Mouse (Mus musculus) frontal cortex, adult 2 months (tissue): Measurements from ENCODE around the gene Crybb2. TPM values are rescaled to one million over a fixed set of nuclear protein-coding genes. Genes with fewer than 3 reads are reported as not detected.
"Not testable (repeated sequence)": the region's sequence is repeated elsewhere in the genome, so short reads cannot be mapped to it uniquely, and the experiment has no call there.

Experiments
- DNase-seq, 2 experiments: peaks; one replicate each; pipeline ENCODE4 v3.0.0; 2022; ENCODE audit warnings: low spot score in 1 of 2; ENCODE audit errors: extremely low spot score in 1 of 2
- polyA plus RNA-seq: library from polyadenylated mRNA; depleted of rRNA; stranded (reverse); fragments of >200 nt; gene quantifications from 2 replicates; pipeline ENCODE4 v1.2.3, GENCODE M21; 2012; rRNA removed

Gene Crybb2
- not detected in 2 replicates for polyA plus RNA-seq

DNA sequence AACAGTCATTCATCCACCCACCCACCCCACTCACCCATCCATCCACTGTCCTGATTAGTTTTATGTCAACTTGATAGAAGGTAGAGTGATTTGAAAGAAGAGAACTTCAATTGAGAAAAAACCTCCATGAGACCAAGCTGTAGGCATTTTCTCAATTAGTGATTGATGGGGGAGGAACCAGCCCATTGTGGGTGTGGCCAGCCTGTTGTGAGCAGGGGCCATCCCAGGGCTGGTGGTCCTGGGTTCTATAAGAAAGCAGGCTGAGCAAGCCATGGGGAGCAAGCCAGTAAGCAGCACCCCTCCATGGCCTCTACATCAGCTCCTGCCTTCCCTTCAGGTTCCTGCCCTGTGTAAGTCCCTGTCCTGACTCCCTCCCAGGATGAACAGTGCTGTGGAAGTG lies at the start of gene Crybb2:
Gene Crybb2, minus strand, starts transcription at position 101 of the 400 bp plus-strand sequence.
- DNase-seq = no peak

DNA sequence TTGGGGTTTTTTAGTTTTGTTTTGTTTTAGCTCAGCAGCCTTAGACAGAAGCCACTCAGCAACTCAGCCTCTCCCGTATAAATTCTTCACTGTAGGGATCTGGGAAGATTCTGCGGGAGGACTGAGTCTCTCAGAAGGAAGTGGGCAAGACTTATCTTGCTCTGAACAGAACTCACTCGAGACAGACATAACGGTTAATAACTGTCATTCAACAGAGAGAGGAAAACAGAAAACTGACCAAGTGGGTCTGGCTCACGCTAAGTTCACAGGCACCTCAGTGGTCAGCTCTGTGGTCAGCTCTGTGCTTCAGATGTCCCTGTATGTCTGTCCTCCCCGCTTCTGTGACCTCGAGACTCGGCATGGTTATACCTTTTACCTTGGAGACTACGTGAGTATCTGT lies 49.4 kb upstream of the Crybb2 start:
- DNase-seq = no peak

DNA sequence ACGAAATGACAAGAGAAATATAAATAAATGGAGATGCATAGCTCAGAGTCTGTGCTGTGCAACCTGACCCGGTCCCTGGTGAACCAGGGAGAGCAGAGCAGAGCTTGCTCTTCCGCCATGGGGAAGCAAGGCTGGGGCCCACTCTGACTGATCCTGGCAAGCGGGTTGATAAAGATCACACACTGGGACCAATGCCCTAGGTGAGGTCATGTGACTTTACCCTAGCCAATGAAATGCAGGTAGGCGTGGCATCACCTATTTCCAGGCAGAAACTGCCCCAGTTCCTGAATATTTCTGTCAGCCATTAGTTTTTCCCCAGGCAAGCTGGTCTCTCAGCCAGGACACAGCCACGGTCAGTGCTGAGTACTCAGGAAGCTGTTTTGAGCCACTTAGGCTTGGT lies 48.8 kb upstream of the Crybb2 start:
- no peak for DNase-seq

DNA sequence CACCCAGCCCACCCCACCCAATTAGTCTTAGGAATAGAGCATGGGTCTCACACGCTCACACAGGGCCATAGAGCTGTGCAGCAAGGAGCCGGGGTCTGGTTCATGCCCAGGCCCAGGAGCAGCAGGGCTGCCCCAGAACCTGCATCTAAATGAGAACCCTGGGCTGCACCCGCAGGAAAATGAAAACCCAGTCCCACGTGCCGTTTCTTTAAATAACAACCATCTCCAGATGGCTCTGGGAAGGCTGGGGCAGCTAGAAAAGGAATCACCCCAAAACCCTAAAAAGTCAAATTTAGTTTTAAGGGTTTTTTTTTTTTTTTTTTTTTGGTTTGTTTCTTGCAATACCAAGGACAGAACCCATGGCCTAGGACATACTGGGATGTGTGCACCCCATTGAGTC lies 47.4 kb upstream of the Crybb2 start:
- peak in 1 of 2 experiments; percentile 52 for DNase-seq

GRCm38 (mm10) chr5:113115896-113116295 lies 46.0 kb upstream of the Crybb2 start:
- DNase-seq = no peak

- DNase-seq = peak in 1 of 2 experiments; percentile 67
Observed at GRCm38 (mm10) chr5:113114264-113115225, 44.6 kb upstream of the Crybb2 start.

- no peak for DNase-seq
Observed at GRCm38 (mm10) chr5:113113120-113113519, 43.2 kb upstream of the Crybb2 start.

DNA sequence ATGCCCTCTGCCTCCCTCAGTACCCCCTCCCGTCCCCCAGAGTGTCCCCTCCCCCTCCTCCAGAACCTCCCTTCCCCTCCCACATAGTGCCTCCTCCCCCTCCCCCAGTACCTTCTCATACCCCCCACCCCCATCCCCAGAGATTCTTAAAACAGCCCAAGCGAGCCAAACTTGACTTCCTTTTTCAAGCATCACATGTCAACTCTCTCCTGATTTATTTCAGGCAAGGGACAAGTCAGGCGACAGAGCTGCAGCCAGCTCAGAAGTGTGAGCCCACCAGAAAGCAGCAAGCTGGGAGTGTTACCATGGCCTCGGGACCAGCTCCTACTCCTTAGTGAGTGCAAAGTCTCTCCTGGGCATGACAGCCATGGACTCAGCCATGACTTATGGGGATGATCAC lies 41.4 kb upstream of the Crybb2 start:
- no peak for DNase-seq

DNA sequence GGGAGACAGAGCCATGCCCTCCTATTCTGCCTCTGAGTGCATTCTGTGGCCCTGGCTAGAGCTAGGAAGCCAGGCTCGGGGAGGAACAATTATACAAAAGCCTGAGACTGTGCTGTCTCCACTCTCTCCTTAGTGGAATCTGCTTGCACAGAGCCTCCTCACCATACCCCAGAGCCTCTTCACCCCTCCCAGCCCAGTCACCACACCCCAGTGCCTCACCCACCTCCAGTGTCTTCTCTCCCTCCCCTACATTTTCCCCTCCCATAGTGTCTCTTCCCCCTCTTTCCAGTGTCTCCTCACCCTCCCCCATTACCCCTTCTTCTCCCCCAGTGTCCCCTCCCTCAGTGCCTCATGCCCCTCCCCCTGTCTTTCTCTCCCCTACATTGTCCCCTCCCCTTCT lies 41.0 kb upstream of the Crybb2 start:
- no peak for DNase-seq

GRCm38 (mm10) chr5:113109651-113110050 lies 39.7 kb upstream of the Crybb2 start:
- DNase-seq = not testable (repeated sequence)

- DNase-seq = no peak
Observed at GRCm38 (mm10) chr5:113108165-113108764, 38.3 kb upstream of the Crybb2 start.

GRCm38 (mm10) chr5:113107709-113108108 lies 37.8 kb upstream of the Crybb2 start:
- DNase-seq = no peak

DNA sequence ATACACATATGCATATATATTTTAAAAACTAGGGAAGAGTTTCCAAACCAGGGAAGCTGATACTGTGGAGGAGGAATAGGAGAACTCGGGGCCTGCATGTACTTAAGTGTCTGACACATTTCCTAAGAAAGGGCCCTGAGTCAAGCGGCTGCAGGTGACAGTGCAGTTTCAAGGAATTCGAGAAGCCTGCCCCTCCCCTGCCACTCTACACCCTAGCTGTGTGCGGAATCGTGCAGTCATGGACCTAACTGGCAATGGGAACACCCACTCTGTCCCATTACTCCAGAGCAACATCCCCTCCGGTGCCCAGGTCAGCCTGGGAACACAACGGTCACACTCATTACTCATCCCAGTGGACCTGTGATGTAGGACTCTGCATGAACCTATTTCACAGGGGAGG lies 36.7 kb upstream of the Crybb2 start:
- DNase-seq = no peak

DNA sequence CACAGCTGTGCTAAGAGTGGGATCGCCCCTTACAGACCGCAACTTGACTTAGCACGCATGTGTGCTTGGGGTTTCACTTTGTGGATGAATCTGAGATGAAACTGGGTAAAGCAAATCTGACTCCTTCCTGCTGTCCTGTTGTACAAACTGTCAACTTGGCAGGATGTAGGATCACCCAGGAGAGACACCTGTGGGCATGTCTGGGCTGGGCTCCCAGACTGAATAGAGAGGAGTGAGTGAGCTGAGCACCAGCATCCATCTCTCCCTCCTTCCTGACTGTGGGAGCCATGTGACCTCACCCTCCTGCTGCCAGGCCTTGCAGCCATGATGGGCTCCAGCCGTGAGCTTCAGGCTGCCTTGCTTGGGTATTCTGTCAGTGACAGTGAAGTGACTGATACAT lies 35.6 kb upstream of the Crybb2 start:
- DNase-seq = no peak

DNA sequence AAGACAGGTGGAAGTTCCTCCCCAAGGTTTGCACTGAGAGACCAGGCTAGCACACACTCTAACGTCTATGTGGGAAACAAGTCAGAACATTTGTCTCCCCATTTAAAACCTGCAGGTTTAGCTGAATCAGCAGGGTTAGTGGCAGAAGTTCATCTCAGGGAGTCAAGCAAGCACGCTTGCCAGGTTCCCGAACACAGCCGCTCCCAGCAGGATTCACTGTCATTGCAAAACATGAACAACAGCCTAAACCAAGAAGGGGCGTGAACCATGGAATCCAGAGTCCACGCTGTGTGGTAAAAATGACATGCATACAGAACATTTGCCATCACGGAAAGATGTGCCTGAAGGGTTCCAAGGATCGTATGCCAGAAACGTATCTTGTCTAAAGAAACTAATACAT lies 35.1 kb upstream of the Crybb2 start:
- no peak for DNase-seq

DNA sequence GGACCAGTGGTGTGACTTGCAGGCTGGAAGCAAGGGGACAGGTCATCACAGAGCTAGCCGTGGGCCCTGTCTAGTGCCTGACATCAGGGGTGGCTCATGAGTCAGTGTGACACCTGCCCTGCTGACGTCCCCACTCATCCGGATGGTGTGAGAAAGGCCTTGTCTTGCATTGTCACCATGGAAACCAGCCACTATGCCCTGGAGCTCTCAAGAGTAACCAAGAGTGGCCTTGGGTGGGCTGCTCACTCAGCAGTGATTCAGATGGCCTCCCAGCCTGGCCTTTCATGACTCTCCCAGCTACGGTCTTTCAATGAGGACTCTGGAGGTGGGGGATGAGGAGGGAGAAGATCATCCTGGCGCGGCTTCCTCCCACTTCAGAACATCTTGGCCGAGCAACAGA lies 32.5 kb upstream of the Crybb2 start:
- DNase-seq = no peak

- no peak for DNase-seq
Observed at GRCm38 (mm10) chr5:113101457-113101856, 31.5 kb upstream of the Crybb2 start.

- no peak for DNase-seq
Observed at GRCm38 (mm10) chr5:113100422-113100821, 30.5 kb upstream of the Crybb2 start.

GRCm38 (mm10) chr5:113099546-113099945 lies 29.6 kb upstream of the Crybb2 start:
- DNase-seq = peak; percentile 73 to 97

- no peak for DNase-seq
Observed at GRCm38 (mm10) chr5:113097551-113097950, 27.6 kb upstream of the Crybb2 start.

DNA sequence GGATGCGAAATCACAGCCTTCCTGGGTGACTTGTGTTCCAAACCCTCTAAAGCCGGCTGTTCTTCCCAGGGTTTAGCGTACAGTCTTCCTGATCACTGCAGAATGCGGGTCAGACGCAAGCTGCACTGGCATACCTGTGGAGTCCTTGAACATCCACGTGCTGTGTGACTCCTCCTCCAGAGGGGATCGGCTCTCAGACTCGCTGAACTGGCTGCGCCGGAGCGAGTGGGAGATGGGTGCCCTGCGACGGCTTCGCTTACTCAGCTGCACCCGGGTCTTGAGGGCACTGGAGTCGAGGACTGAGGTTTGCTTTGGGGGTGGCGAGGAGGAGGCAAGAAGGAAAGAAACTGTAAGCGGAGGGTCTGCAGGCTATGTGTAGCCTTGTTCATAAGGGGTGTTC lies 25.5 kb upstream of the Crybb2 start:
- no peak for DNase-seq

DNA sequence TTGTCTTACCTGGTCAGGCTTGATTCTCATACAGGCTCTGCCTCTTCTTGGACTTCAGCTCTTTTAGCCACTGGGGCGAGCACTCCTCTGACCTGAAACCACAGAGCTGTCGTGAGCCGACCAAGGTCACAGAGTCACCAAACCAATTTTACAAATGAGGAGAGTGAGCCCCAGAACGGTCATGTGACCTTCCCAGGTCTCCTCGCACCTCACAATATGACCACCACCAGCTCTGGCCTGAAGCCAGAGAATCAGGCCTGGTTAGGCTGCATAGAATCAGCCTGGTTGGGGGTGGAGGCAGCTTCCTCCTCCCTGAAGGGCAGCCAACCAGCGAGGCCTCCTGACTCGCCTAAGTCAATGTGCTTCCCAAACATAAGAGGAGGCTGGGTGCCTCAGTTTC lies 22.5 kb upstream of the Crybb2 start:
- no peak for DNase-seq
